9 mouse cellular contexts compared by ENCODE assay signal in genomic region chr3:97124193-97124592, GRCm38 (mm10). TPM values are rescaled to one million over a fixed set of nuclear protein-coding genes. Genes with fewer than 3 reads are reported as not detected.
DNase-seq lines count a peak whose midpoint lies in the region; ATAC-seq and TF ChIP-seq lines count a peak whose summit lies in the region.
"Had no signal": no experiment of that assay in that cellular context is flagged by ENCODE, and none has a peak within 500 bp of the region (broad histone marks: within the 10 kb centered on the region; RNA-seq: fewer than 3 reads in every experiment).

No protein-coding gene starts in this region.

- H3K4me2 ChIP-seq in intestine, postnatal 0 days (replicated peaks; ENCODE audit: low read depth) = no peak overlapping the region
- H3K4me2 ChIP-seq in forebrain, embryonic 16.5 days (ENCODE audit: low read length) = no peak overlapping the region
- H3K4me2 ChIP-seq in hindbrain, embryonic 11.5 days (replicated peaks; ENCODE audit: low read depth, low read length) = no peak overlapping the region
- H3K4me2 ChIP-seq: limb, embryonic 15.5 days had no signal

- H3K36me3 ChIP-seq in intestine, postnatal 0 days (ENCODE audit: control insufficient read depth, insufficient read depth) = no peaks in the 10 kb centered on the region
- H3K36me3 ChIP-seq in spleen, adult 2 months (ENCODE audit: control insufficient read depth, insufficient read depth, low read length) = no peaks in the 10 kb centered on the region
- no peaks in the 10 kb centered on the region for H3K36me3 ChIP-seq in forebrain, embryonic 16.5 days (ENCODE audit: control insufficient read depth, insufficient read depth)
- H3K36me3 ChIP-seq in hindbrain, embryonic 11.5 days (ENCODE audit: control insufficient read depth, insufficient read depth, low read length) = no peaks in the 10 kb centered on the region
- H3K36me3 ChIP-seq: limb, embryonic 15.5 days had no signal

- intact Hi-C loops in left cerebral cortex, postnatal 14 days (cut with DNase I) = no loop called here

- no peak overlapping the region for H3K4me3 ChIP-seq in intestine, postnatal 0 days (ENCODE audit: low read depth, low read length)
- H3K4me3 ChIP-seq in spleen, adult 2 months (ENCODE audit: extremely low read depth, insufficient read depth, insufficient read length) = 0 out of 2 replicates have a peak overlapping the region, but pooled peaks have one; percentile 12
- H3K4me3 ChIP-seq in forebrain, embryonic 16.5 days (replicated peaks; ENCODE audit: low read length) = no peak overlapping the region
- H3K4me3 ChIP-seq in hindbrain, embryonic 11.5 days (ENCODE audit: low read depth, low read length) = no peak overlapping the region
- H3K4me3 ChIP-seq: limb, embryonic 15.5 days had no signal

- TF ChIP-seq CTCF in intestine, postnatal 0 days (IDR thresholded peaks at IDR 0.05; ENCODE audit: low read depth) = 0 out of 2 replicates have a peak, but pooled peaks have one; percentile 21
- TF ChIP-seq CTCF in spleen, adult 2 months (IDR thresholded peaks at IDR 0.05; ENCODE audit: extremely low read depth, insufficient read depth, insufficient read length, insufficient replicate concordance) = no peak

- peak; percentile 36 to 43 for DNase-seq in CD8-positive naive resting alpha-beta T cell, adult 2 months (ENCODE audit: low read depth in 2 of 2, low spot score in 2 of 2)
- peak; percentile 40 for DNase-seq in embryo, embryonic 10 days (ENCODE audit: low spot score)
- peak; percentile 52 to 68 for DNase-seq in spleen, adult 2 months (ENCODE audit: low read depth in 1 of 2, low spot score in 2 of 2)
- no peak for DNase-seq in adrenal gland, adult 8-10 months
- DNase-seq in left cerebral cortex, postnatal 14 days (ENCODE audit: low spot score in 2 of 2) = no peak
- DNase-seq in hindbrain, embryonic 11.5 days (ENCODE audit: low spot score) = no peak

- no peak overlapping the region for H3K27ac ChIP-seq in intestine, postnatal 0 days (ENCODE audit: low read depth, low read length)
- no peak overlapping the region for H3K27ac ChIP-seq in spleen, adult 2 months (ENCODE audit: insufficient read depth, low read length)
- H3K27ac ChIP-seq in forebrain, embryonic 16.5 days (ENCODE audit: low read length) = no peak overlapping the region
- H3K27ac ChIP-seq in hindbrain, embryonic 11.5 days (ENCODE audit: low read depth, low read length) = no peak overlapping the region
- H3K27ac ChIP-seq: limb, embryonic 15.5 days had no signal

- ATAC-seq in intestine, postnatal 0 days = no peak
- no peak for ATAC-seq in forebrain, embryonic 16.5 days
- ATAC-seq in hindbrain, embryonic 11.5 days (ENCODE audit: low FRiP score) = no peak

- no peaks in the 10 kb centered on the region for H3K4me1 ChIP-seq in intestine, postnatal 0 days (replicated peaks; ENCODE audit: control insufficient read depth, insufficient read depth, low read length)
- H3K4me1 ChIP-seq in spleen, adult 2 months (ENCODE audit: control insufficient read depth, insufficient read depth, insufficient read length) = no peaks in the 10 kb centered on the region; the same call in 1 of the 2 replicates
- H3K4me1 ChIP-seq in forebrain, embryonic 16.5 days (replicated peaks; ENCODE audit: control insufficient read depth, insufficient read depth, low read length) = no peaks in the 10 kb centered on the region
- no peaks in the 10 kb centered on the region for H3K4me1 ChIP-seq in hindbrain, embryonic 11.5 days (replicated peaks; ENCODE audit: control insufficient read depth, insufficient read depth, low read length)

- H3K9ac ChIP-seq in intestine, postnatal 0 days (ENCODE audit: low read depth, low read length) = no peak overlapping the region
- H3K9ac ChIP-seq in forebrain, embryonic 16.5 days (replicated peaks; ENCODE audit: low read depth, low read length) = no peak overlapping the region
- no peak overlapping the region for H3K9ac ChIP-seq in hindbrain, embryonic 11.5 days (ENCODE audit: low read depth, low read length)
- H3K9ac ChIP-seq: limb, embryonic 15.5 days had no signal

- 29% methylated on average over 7 of the region's 7 CpGs for WGBS in intestine, postnatal 0 days
- 2% methylated on average over 7 of the region's 7 CpGs for WGBS in spleen, adult 2 months
- WGBS in forebrain, embryonic 16.5 days = 52% methylated on average over 7 of the region's 7 CpGs
- 60% methylated on average over 7 of the region's 7 CpGs for WGBS in hindbrain, embryonic 11.5 days

- H3K9me3 ChIP-seq in intestine, postnatal 0 days (ENCODE audit: control insufficient read depth) = no peaks in the 10 kb centered on the region
- no peaks in the 10 kb centered on the region for H3K9me3 ChIP-seq in forebrain, embryonic 16.5 days (ENCODE audit: control insufficient read depth, low read length)
- H3K9me3 ChIP-seq in hindbrain, embryonic 11.5 days (ENCODE audit: control insufficient read depth, low read length) = no peaks in the 10 kb centered on the region
- H3K9me3 ChIP-seq: limb, embryonic 15.5 days had no signal

- H3K27me3 ChIP-seq in intestine, postnatal 0 days (replicated peaks; ENCODE audit: control insufficient read depth, insufficient read depth, low read length) = no peaks in the 10 kb centered on the region
- H3K27me3 ChIP-seq in spleen, adult 2 months (ENCODE audit: control insufficient read depth, insufficient read depth, low read length) = no peaks in the 10 kb centered on the region
- H3K27me3 ChIP-seq in forebrain, embryonic 16.5 days (replicated peaks; ENCODE audit: control insufficient read depth, insufficient read depth, low read length) = no peaks in the 10 kb centered on the region
- no peaks in the 10 kb centered on the region for H3K27me3 ChIP-seq in hindbrain, embryonic 11.5 days (ENCODE audit: control insufficient read depth, insufficient read depth, low read length)
- H3K27me3 ChIP-seq: limb, embryonic 15.5 days had no signal

- peak; percentile 5; the same call in 1 of the 2 replicates for TF ChIP-seq POLR2A in spleen, adult 2 months (IDR thresholded peaks at IDR 0.05; ENCODE audit: low read depth, low read length)

RNA-seq across cellular contexts. Expression of gene Acp6, which starts 34.4 kb away (rescaled TPM):
- 33.1 and 37.5 TPM in 2 replicates for polyA plus RNA-seq in intestine, postnatal 0 days (2015; fragmentation: Nextera tagmentation; extraction: Ambion mirVana)
- 21.8 and 26.9 TPM in 2 replicates for polyA plus RNA-seq in spleen, adult 2 months (2012; rRNA removed)
- 10 to 100 TPM; 45.3 to 63.0 (median 54.9) TPM for total RNA-seq in adrenal gland, adult 8-10 months (2022)
- 10 to 100 TPM; 15.6 to 16.1 TPM for total RNA-seq in left cerebral cortex, postnatal 14 days (2021)
- 29.4 TPM in 2 replicates for polyA plus RNA-seq in forebrain, embryonic 16.5 days (2015; fragmentation: Nextera tagmentation; extraction: Ambion mirVana)
- polyA plus RNA-seq in hindbrain, embryonic 11.5 days (2014; fragmentation: Nextera tagmentation; extraction: Ambion mirVana) = 18.1 and 21.1 TPM in 2 replicates

Comparison
In these comparisons a context has a peak if more than half of its experiments do, and no peak if none do; other contexts are left out.
1. DNase-seq: peak in CD8-positive naive resting alpha-beta T cell, adult 2 months (2 of 2), embryo, embryonic 10 days (single experiment) and spleen, adult 2 months (2 of 2); none in adrenal gland, adult 8-10 months (single experiment), left cerebral cortex, postnatal 14 days (0 of 2) and hindbrain, embryonic 11.5 days (single experiment).